Mouse (Mus musculus) macrophage (primary cell): ENCODE data around the gene Lrrc29. TPM values are rescaled to one million over a fixed set of nuclear protein-coding genes. Genes with fewer than 3 reads are reported as not detected.

Experiments used
- H3K27ac ChIP-seq: fragments of 350-480 bp; formaldehyde crosslinking; 2 replicates; pipeline ENCODE4 v1.9.0; 2021
- H3K36me3 ChIP-seq: fragments of 350-480 bp; formaldehyde crosslinking; 2 replicates; pipeline ENCODE4 v1.9.0; 2021; ENCODE audit errors: inconsistent target
- H3K4me3 ChIP-seq: fragments of 350-480 bp; formaldehyde crosslinking; 2 replicates; pipeline ENCODE4 v1.9.0; 2021; ENCODE audit errors: inconsistent target
- H3K79me2 ChIP-seq: fragments of 350-480 bp; formaldehyde crosslinking; 2 replicates; pipeline ENCODE4 v1.9.0; 2021; ENCODE audit errors: inconsistent target
- WGBS: methylation state at CpG from one replicate; pipeline ENCODE4 v1.1.7; 2026; ENCODE audit warnings: inconsistent platforms; ENCODE audit not compliant: missing documents; 5-methylcytosine and 5-hydroxymethylcytosine counted together
- polyA plus RNA-seq: library from polyadenylated mRNA; stranded (reverse); fragments of 250-400 nt; gene quantifications from 3 replicates; pipeline ENCODE4 v1.2.4, GENCODE M21; 2018; ENCODE audit warnings: inconsistent platforms

The Lrrc29 gene
- polyA plus RNA-seq, 1 experiment from 2014 or later: 0.63 TPM

DNA sequence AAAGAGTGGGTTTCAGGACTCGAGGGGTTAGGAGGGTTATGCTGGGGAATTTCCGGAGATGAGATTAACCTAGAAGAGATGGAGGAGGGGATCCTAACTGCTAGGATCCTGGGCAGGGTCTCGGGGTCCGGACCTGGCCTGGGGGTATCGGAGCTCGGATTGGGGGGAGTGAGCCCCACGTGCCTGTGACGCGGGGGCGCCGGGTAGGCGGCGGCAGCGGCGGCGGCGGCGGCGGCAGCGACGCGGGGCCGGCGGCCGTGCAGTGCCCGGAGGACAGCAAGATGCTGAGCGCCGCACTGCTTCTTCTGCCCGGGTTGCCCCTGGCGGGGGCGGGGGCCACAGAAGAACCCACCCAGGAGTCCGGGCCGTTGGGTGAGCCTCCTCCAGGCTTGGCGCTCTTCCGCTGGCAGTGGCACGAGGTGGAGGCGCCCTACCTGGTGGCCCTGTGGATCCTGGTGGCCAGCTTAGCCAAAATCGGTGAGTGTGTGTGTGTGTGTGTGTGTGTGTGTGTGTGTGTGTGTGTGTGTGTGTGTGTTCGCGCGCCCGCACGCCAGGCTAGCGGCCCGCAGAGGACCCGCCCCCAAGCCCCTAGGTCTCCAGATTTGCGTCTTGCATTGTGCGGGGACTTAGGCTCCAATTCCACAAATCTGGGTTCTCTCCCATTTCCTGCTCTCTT lies 23.2 kb upstream of the Lrrc29 start:
- Histone ChIP-seq H3K36me3 (no peaks in the 10 kb centered on the region), H3K4me3 (peak overlapping the region; percentile 50), H3K79me2 (peaks cover 25% of the 10 kb centered on the region), H3K27ac (no peak overlapping the region)
- 3% methylated on average over 42 of the region's 48 CpGs for WGBS

DNA sequence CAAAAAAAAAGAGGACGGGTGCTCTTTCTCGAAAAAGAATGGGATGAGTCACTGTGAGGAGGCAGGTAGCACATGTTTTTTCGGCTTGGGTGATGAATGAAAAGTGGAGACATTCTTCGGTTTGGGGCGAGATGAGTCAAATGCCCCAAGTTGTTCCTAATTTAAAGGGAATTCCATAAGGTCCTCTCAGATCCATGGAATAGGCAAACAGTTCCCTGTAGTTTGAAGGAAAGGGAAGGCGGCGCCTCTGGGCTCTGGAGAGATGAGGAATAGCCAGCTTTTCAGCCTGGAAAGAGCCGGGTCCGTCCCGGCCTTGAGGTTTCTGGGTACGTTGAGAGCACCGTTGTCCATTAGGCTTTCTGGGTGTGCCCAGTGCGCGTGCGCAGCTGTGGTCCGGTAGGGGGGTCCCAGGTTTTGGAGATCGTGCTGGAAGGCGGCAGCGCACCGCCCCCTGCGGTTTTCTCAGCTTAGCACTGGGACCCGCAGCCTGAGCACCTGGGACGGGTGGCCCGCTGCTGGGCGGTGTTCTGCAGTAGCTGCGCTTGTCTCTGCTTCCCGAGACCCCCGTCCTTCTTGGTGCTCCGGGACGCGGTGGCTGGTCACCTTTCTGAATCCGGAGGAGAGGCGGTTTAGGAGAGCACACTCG lies 22.5 kb upstream of the Lrrc29 start, which contains the start of gene Slc9a5:
TSS of gene Slc9a5 (plus strand) at position 394 of the 646 bp plus-strand sequence.
- 1% methylated on average over 34 of the region's 34 CpGs for WGBS
- peak within 1 kb of the TSS; percentile 88 for H3K4me3 ChIP-seq
- H3K27ac ChIP-seq: peak within 1 kb of the TSS; percentile 79
- H3K79me2 ChIP-seq: peaks cover 32% of the 10 kb centered on the region
- H3K36me3 ChIP-seq: no peaks in the 10 kb centered on the region

DNA sequence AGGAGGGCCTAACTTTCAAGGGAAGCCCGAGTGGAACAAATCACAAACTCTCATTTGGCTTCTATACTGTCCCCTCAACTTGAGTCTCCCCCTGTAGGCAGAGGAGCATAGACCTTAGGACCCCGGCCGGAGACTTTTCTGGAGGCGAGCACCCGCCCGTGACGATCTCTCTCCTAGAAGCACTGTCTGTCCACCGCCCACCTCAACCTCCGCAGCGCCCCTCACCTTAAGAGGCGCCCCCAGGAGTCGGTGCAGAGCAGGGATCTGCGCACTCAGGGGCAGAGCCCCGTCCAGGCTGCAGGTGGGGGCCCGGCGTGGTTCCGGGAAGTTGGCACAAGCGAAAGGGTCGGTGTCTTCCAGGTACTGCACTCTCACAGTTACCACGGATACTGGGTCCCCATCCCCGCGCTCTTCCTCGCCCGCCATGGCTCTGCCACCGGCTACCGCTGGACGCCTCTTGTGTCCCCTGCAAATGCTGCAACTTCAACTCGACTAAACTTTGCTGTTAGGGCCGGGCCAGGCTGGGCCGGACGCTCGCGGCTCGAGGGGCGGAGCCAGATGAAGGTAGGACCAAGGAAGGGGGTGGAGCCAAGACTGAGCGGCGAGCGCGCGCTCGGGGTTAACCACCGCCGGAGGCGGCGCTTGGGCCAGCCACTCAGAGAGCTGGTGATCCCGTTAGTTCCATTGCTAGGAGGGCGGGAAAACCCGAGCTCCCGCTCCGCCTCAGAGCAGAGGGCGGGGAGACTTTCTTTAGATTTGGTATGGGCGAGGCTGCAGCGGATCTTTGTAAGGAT lies 21.5 kb upstream of the Lrrc29 start, which contains the start of gene Fhod1:
TSS of gene Fhod1 (minus strand) at position 526 of the 794 bp plus-strand sequence.
- H3K27ac ChIP-seq: peak within 1 kb of the TSS; percentile 79
- under 1% methylated on average over 53 of the region's 53 CpGs for WGBS
- H3K36me3 ChIP-seq: no peaks in the 10 kb centered on the region
- peak within 1 kb of the TSS; percentile 88 for H3K4me3 ChIP-seq
- H3K79me2 ChIP-seq: peaks cover 41% of the 10 kb centered on the region

DNA sequence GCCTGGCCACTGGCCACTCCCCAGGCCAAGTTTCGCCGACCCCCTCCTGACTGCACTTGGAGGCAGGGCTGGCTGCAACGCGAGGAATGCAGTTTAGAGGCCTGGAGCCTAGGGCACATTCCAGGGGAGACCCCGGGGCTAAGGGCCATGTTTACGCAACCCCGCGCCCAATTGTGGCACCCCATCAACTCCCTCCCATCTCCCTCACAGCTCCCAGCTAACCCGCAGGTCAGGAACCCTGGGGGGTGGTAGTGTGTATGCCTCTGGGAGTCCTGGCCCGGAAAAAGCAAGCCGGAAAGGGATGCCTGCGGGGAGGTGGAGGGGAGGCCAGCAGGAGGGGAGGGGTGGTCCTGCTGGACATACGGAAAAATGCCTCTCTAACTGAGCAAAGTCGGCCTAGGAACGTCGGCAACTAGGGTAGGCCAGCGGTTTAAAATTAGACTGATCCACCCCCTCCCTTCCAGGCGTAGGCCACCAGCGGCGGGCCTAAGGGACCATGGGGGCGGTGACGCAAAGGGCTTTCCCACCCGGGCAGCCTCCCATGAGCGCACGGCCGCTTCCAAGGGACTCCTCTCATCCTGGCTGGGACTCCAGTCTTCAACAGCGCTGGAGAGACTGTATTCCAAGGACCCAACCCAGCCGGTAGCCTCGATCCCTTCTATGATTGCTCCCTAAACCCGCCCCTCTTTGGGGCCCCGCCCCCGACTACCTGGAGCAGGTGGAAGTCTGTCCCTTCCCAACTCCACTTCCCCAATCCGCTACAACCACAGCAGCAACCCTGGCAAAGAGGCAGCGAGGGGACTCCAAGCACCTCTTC lies 20.7 kb upstream of the Lrrc29 start:
- H3K36me3 ChIP-seq: no peaks in the 10 kb centered on the region
- H3K27ac ChIP-seq: peak overlapping the region; percentile 79
- WGBS: 6% methylated on average over 34 of the region's 34 CpGs
- H3K4me3 ChIP-seq: peak overlapping the region; percentile 88
- H3K79me2 ChIP-seq: peaks cover 49% of the 10 kb centered on the region

DNA sequence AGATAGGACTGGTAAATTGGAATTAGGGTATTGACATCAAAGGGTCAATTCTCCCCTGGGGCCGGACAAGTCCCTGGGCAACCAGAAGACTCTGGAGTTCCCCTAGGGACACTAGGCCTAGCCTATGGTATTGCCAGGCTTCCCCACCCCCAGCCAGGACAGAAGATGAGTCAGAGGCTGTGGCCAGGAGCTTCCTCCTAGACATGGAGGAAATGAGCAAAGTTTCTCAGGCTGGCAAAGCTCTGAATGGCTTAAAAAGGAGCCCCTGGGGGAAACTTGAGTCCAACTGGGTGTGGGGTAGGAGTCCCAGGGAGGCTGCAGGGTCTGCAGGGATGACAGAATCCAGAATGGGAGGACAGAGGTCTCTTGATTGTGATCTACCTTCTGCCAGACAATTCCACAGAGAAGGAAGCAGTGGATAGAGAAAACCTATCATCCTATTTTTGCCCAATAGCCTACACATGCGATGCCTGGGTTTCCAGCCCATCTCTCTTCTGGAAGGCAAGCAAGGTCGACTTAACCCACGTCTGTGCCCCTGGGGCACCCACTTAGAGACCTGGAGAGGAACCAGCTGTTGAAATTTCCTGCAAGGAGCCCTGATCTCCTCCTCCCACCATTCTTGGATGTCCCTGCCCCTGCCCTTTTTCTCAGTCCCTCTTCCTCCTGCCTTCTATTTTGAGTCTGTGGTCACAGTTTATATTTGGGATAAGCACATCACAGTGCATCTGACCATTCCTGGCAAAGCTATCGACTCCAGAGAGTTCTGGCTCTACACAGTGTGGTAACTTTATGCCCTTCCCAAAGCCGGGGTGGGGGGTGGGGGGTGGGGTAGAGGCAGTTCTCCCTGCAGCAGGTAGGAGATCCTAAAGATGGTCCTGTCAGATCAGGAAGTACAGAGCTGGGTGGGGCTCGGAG lies 19.2 kb upstream of the Lrrc29 start:
- Histone ChIP-seq H3K27ac (peak overlapping the region; percentile 79), H3K4me3 (no peak overlapping the region), H3K79me2 (peaks cover 62% of the 10 kb centered on the region), H3K36me3 (no peaks in the 10 kb centered on the region)
- WGBS: 16% methylated on average over 6 of the region's 7 CpGs

DNA sequence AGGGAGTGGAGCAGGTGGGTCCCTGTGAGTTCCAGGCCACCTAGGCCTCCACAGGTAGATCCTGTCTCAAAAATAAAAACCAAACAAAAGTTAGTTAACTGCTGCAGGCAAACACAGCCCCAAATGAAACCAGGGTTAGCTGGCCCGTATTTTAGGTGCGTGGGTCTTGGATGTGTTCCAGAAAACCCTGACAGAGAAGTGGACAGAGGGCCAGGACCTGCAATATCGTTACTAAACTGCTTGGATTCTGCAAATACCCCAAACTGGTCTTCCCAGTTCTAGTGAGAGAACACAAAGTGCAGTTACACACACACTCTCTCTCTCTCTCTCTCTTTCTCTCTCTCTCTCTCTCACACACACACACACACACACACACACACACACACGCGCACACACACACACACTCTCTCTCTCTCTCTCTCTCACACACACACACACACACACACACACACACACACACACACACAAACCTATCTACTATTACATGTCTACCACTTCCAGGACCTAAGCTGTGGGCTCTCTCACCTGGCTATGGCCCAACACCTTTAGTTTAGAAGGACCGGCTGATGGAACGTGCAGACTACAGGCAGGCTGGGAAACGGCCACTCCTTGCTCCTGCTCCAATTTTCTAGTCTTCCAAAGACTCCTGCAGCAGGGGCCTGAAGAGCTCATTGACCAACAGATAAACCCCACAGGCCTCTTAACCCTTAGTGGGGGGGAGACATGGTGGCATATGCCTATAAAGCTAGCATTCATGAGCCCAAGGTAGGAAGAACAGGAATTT lies 17.9 kb upstream of the Lrrc29 start:
- no peak overlapping the region for H3K27ac ChIP-seq
- peaks cover 62% of the 10 kb centered on the region for H3K79me2 ChIP-seq
- no peaks in the 10 kb centered on the region for H3K36me3 ChIP-seq
- whole genome bisulfite sequencing: 79% methylated on average over 6 of the region's 8 CpGs
- H3K4me3 ChIP-seq: no peak overlapping the region

DNA sequence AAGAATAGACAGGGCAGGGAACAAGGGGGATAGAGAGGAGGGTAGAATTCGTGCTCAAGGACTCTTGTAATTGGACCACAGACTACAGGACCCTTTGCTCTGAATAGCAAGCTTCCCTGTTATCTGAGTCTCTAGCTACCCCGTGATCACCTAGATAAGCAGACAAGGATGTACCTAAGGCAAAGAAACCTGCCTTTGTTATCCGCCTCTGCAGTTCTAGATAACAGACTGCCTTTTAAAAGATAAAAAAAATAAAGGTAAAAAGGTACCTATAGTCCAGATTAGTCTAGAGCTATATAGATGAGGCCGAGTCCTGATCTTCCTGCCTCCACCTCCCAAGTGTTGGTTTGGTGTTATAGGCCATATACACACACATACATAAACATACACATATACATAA lies 16.7 kb upstream of the Lrrc29 start:
- no peak overlapping the region for H3K27ac ChIP-seq
- H3K36me3 ChIP-seq: peaks cover under 1% of the 10 kb centered on the region; the same call in 1 of the 2 replicates
- WGBS: 94% methylated on average over 4 of the region's 4 CpGs
- H3K79me2 ChIP-seq: peaks cover 67% of the 10 kb centered on the region
- no peak overlapping the region for H3K4me3 ChIP-seq

DNA sequence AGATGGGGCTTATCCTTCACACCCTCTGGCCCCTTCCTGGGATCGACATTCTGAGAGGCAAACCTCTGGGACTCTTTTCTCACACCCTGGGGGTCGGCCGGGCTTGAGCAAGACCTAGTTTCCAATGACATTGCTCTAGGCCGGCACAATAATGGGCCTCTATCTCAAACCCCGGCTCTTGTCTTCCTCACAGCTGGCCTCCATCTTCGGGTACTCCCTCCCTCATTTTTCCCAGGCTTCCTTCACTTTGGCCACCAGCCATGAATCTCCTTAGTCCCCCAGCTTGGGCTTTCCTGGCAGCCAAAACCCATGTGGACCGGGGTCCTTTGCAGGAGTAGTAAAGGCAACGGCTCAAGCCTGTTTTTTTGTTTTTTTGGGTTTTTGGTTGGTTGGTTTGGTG lies 15.3 kb upstream of the Lrrc29 start:
- peaks cover 14% of the 10 kb centered on the region for H3K36me3 ChIP-seq
- H3K4me3 ChIP-seq: no peak overlapping the region
- 94% methylated on average over 8 of the region's 8 CpGs for WGBS
- no peak overlapping the region for H3K27ac ChIP-seq
- H3K79me2 ChIP-seq: peaks cover 54% of the 10 kb centered on the region

DNA sequence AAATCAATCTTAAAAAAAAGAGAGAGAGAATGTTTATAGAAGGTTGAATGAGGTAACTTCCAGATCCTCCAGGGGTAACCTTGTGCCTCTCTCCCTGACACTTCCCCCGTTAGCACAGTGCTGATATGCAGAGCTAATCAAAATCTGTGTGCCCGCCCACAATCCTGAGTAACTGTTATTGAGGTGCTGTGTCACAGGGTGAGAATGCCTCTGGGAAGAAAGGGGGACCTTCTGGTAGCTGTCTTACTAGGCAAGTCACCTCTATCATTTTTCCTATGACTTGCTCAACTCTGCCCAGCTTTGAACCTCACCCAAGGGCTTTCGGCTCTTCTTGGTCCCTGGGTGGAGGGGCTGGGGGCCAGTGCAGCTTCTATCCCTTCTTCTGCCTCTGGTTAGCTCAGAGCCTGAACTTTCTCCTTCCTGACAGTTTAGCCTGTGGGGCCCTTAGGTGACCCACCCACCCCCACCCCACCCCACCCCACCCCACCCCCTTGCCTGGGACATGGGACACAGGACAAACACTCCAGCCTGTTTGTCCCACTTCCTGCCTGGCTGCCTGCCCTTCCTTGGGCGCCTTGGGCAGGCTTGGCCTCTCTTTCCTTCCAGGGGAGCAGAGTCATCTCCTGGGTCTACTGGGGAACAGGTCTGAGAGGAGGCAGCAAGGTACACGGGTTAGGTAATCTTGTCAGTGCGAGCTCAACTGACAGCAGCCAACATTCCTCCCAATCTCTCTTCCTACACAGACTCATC lies 14.0 kb upstream of the Lrrc29 start:
- Histone ChIP-seq H3K4me3 (no peak overlapping the region), H3K79me2 (peaks cover 49% of the 10 kb centered on the region), H3K36me3 (peaks cover 28% of the 10 kb centered on the region), H3K27ac (peak overlapping the region; percentile 63)
- WGBS: 47% methylated on average over 6 of the region's 6 CpGs

DNA sequence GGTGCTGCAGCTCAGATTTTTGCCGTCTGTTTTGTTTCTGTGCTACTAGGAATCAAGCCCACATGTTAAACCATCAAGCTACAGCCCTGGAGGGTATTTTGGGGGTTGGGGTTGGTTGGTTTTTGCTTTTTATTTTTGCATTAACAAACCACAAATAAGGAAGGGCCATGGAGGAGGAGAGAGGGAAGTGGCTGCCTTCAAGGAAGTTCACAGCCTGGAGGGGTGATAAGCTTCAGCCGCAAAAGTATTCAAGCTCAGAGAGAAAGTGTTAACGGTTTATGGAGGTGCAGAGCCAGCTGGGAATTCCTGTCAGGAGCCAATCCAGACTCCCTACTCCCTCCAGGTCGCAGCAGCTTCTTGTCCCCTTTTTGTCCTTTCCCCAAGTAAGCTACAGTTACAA lies 12.9 kb upstream of the Lrrc29 start:
- peaks cover 39% of the 10 kb centered on the region for H3K36me3 ChIP-seq

DNA sequence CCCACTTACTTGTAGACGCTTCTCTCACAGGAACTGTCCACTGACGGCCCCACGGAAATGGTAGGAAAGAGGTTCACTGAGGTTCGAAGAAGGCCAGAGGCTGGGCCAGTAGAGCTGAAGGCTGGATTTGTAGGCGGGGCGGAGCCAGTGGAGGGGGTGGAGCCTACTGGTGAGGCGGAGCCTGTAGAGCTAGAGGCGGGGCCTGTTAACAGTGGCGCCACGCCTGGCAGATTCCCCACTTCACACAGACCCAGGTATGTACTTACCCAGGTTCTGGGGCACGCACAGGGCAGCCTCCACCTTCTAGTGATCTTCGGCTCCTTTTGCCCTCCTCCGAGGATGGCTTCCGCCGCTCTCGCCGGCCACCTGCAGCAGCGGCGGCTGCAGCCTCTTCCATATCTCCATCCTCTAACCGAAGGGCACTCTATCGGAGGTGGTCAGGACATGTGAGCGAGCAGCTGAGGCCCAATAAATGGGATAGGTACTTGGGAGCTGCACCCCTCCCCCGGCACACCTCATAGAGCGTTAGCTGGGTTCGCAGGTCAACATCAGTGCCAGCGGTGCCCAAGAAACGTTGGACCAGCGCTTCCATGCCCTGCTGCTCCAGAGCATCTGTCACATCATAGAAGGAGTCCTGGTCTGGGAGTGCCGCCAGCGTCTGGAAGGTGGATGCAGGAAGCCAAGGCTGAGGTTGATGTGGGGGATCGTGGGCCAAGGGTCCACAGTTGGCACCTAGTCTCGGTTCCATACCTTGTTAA lies 10.5 kb upstream of the Lrrc29 start:
- Histone ChIP-seq H3K4me3 (no peak overlapping the region), H3K79me2 (peaks cover 15% of the 10 kb centered on the region; the same call in 1 of the 2 replicates), H3K27ac (no peak overlapping the region), H3K36me3 (peaks cover 55% of the 10 kb centered on the region)
- WGBS: 97% methylated on average over 32 of the region's 32 CpGs

More for the DNA sequence above, 12.9 kb upstream of the Lrrc29 start:
- 3% methylated on average over 4 of the region's 4 CpGs for WGBS
- H3K4me3 ChIP-seq: no peak overlapping the region
- H3K27ac ChIP-seq: peak overlapping the region; percentile 63
- peaks cover 39% of the 10 kb centered on the region for H3K79me2 ChIP-seq

DNA sequence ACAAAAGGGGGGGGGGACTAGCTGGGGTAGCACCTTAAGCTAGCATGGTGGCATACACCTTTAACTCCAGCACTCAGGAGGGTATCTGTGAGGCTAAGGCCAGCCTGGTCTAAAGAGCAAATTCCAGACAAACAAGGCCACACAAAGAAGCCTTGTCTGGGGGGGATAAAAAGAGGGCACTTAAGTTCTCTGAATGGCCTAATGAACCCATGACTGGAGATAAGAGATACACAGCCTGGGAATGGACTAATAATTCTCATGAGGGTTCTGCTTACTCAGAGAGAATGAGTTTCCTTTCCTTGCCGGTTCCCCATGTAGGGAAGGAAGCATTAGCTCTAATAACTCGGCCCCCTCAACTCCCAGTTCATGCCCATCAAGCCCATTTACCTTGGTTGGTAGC lies 6.4 kb upstream of the Lrrc29 start:
- no peak overlapping the region for H3K27ac ChIP-seq
- 89% methylated on average over 2 of the region's 2 CpGs for WGBS

More for the DNA sequence above, 6.4 kb upstream of the Lrrc29 start:
- H3K79me2 ChIP-seq: peaks cover 14% of the 10 kb centered on the region
- no peak overlapping the region for H3K4me3 ChIP-seq
- H3K36me3 ChIP-seq: peaks cover 83% of the 10 kb centered on the region
